Mouse (Mus musculus): ENCODE results near the gene Zfp36l2. TPM values are rescaled to one million over a fixed set of nuclear protein-coding genes. Genes with fewer than 3 reads are reported as not detected.

Zfp36l2 gene
- polyA plus RNA-seq, 1 experiment from 2014 or later: 29.6 TPM

DNA sequence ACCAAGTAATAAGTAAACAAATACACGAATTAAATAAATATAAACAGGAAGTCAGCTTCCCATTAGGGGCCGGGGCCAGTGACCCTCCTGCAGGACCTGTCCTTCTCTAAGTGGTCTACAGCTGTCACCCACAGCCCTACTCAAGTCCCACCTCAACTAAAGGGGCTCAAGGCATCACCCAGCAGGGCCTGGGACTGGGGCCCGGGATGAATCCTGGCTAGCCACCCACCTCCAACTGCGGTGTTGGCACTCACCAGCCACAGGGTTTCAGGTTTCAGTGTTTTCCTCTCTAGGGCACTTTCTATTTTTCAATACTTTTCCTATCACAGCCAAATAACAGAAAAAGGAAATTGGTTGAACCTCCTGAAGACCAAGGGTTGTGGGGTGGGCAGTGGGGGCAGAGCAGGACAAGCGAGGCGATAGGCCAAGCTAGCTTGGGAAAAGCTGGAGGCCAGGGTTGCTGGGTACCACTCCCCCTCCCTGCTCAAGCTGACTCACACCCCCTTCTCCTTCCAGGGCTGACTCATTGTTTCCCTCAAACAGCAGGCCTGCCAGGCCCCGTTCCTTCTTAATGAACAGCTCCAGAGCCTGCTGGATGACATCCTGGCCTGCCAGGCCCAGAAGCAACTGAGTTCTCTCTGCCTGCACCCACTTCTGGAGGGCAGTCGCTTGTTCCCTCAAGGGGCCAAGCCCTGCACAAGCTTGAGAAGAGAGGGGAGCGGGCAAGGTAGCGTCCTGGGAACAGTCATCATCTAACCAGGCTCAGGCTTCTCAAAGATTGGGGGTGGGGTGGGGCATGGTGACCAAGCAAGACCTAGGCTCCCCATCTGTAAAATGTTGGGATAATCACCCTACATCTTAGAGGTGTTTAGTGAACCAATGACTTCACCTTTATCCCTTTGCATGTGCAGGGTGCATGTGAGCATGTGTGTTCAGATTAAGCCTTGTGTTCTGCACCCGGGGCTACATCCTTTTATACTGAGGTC is 39.0 kb downstream of the Zfp36l2 start:
- no peaks in the 10 kb centered on the region for H3K27me3 ChIP-seq (replicated peaks; ENCODE audit: control insufficient read depth, insufficient read depth, low read length)
- no peak overlapping the region for H3K27ac ChIP-seq (ENCODE audit: low read depth, low read length)
- WGBS: 29% methylated on average over 11 of the region's 11 CpGs
- peak; percentile 21; the same call in 1 of the 2 replicates for ATAC-seq
- 0 out of 2 replicates have a peak, but pooled peaks have one; percentile 5 for TF ChIP-seq CTCF (IDR thresholded peaks at IDR 0.05; ENCODE audit: low read depth)
- H3K4me2 ChIP-seq (replicated peaks; ENCODE audit: low read depth): no peak overlapping the region
- no peaks in the 10 kb centered on the region; the same call in 1 of the 2 replicates for H3K36me3 ChIP-seq (ENCODE audit: control insufficient read depth, insufficient read depth)
- no peak overlapping the region for H3K4me3 ChIP-seq (ENCODE audit: low read depth, low read length)
- H3K9ac ChIP-seq (ENCODE audit: low read depth, low read length): no peak overlapping the region
- H3K9me3 ChIP-seq (ENCODE audit: control insufficient read depth): no peaks in the 10 kb centered on the region
- peaks cover 37% of the 10 kb centered on the region for H3K4me1 ChIP-seq (replicated peaks; ENCODE audit: control insufficient read depth, insufficient read depth, low read length)

DNA sequence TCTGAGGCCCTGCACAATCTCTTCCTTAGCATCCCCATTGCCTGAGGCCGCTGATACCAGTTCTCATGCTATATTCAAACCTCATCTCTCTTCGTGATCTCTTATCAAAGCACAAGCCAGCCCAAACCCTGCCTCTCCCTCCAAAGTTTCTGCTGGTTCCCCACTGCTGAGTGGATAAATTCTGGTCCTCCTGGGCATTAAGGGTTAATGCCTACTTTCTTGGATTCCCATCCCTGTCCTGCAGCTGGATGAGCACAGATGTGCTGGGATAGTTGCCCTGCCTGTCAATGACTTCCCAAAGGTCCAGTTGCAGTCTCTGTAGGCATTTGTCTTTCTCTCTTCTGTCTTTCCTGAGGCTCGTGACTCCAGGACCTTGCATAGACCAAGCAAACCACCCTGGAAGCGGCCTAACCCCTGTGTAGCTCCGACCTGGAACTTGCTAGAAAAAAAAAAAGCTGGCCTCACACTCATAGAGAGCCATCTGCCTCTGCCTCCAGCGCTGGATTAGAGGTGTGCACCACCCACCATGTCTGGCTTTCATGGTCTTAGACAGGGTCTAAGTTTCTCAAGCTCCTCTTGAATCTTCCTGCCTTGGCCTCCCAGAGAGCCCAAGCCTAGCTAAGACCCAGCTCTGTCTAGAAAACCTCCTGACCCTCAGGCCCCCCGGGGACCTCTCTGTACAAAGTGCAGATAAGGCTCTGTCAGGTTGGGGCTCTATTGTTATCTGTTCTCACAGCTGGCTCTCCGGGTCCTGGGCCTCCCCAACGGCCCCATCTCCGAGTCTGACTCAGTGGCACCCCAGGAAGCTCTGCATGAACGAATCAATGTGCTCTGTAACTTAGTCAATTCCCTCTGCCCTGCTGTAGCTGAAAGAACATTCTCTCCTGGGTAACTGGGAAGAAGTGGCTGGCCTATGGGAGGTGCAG is 40.3 kb downstream of the Zfp36l2 start:
- Histone ChIP-seq H3K27me3 (replicated peaks; ENCODE audit: control insufficient read depth, insufficient read depth, low read length) (no peaks in the 10 kb centered on the region), H3K9ac (ENCODE audit: low read depth, low read length) (no peak overlapping the region), H3K36me3 (ENCODE audit: control insufficient read depth, insufficient read depth) (no peaks in the 10 kb centered on the region), H3K4me1 (replicated peaks; ENCODE audit: control insufficient read depth, insufficient read depth, low read length) (peaks cover 30% of the 10 kb centered on the region), H3K4me3 (ENCODE audit: low read depth, low read length) (no peak overlapping the region), H3K27ac (ENCODE audit: low read depth, low read length) (peak overlapping the region; percentile 69), H3K4me2 (replicated peaks; ENCODE audit: low read depth) (no peak overlapping the region), H3K9me3 (ENCODE audit: control insufficient read depth) (no peaks in the 10 kb centered on the region)
- 47% methylated on average over 11 of the region's 11 CpGs for WGBS
- no peak for ATAC-seq
- no peak for TF ChIP-seq CTCF (IDR thresholded peaks at IDR 0.05; ENCODE audit: low read depth)

DNA sequence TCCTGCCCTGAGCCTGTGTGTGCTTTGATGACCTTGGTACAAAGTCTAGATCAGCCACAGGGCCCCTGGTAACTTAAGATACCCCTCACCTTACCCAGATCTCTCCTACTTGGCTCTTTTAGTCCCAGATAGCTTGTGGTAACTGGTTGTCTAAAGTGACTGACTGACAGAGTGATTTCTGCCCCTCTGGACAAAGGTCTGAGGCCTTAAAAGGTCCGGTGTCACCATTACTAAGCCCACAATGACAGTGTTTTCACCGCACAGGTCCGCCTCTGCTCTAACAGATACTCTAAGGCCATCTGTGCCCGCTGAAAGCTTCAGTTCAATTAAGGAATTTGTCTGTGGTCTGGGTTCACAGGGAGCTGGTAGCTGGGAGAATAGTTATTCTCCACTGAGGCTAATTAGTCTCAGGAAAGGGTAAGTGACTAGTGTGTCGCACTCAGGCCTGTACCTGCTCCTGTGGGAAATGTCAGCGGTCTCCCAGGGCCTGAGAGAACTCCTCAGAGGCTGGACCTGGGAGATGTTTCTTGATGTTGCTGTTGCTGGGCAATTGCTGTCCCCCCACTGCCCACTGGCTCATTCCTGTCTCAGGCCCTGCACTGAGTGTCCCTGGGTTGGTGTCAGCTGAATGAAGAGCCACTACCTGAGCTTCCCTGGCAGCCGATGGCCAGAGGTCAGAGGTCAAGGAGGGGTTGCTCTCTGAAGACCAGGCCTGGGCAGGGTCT is 41.1 kb downstream of the Zfp36l2 start:
- no peak overlapping the region for H3K9ac ChIP-seq (ENCODE audit: low read depth, low read length)
- H3K27ac ChIP-seq (ENCODE audit: low read depth, low read length): peak overlapping the region; percentile 69
- TF ChIP-seq CTCF (IDR thresholded peaks at IDR 0.05; ENCODE audit: low read depth): no peak
- no peaks in the 10 kb centered on the region for H3K36me3 ChIP-seq (ENCODE audit: control insufficient read depth, insufficient read depth)
- no peak for ATAC-seq
- 45% methylated on average over 7 of the region's 7 CpGs for WGBS
- H3K4me1 ChIP-seq (replicated peaks; ENCODE audit: control insufficient read depth, insufficient read depth, low read length): peaks cover 27% of the 10 kb centered on the region
- H3K27me3 ChIP-seq (replicated peaks; ENCODE audit: control insufficient read depth, insufficient read depth, low read length): no peaks in the 10 kb centered on the region
- no peak overlapping the region for H3K4me2 ChIP-seq (replicated peaks; ENCODE audit: low read depth)
- H3K4me3 ChIP-seq (ENCODE audit: low read depth, low read length): no peak overlapping the region
- no peaks in the 10 kb centered on the region for H3K9me3 ChIP-seq (ENCODE audit: control insufficient read depth)

DNA sequence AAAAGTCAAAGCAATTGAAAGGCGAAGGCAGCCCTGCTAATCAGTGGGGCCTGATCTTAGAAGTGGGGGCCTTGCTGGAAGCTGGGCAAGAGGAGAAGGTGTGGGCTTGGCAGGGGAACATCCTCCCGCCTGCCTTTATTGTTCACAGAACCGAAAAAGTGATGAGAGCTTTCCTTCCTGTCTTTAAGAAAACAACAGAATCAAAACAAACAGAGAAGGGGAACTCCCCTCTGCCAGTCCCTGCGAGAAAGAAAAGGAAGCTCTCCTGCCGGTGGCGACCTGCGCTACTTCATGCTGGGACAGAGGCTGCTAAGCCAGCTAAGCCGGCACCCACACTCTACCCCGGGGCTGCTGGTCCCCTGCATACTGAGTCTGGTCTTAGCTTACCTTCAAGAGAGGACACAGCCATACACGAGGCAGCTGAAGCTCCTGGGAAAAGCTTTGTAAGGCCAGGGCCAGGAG is 41.9 kb downstream of the Zfp36l2 start:
- WGBS: 19% methylated on average over 10 of the region's 10 CpGs
- ATAC-seq: no peak
- peaks cover 33% of the 10 kb centered on the region for H3K4me1 ChIP-seq (replicated peaks; ENCODE audit: control insufficient read depth, insufficient read depth, low read length)
- peak overlapping the region; percentile 69 for H3K27ac ChIP-seq (ENCODE audit: low read depth, low read length)
- H3K4me2 ChIP-seq (replicated peaks; ENCODE audit: low read depth): no peak overlapping the region
- H3K4me3 ChIP-seq (ENCODE audit: low read depth, low read length): no peak overlapping the region
- TF ChIP-seq CTCF (IDR thresholded peaks at IDR 0.05; ENCODE audit: low read depth): no peak
- H3K9ac ChIP-seq (ENCODE audit: low read depth, low read length): peak overlapping the region; percentile 26; the same call in 1 of the 2 replicates
- no peaks in the 10 kb centered on the region for H3K9me3 ChIP-seq (ENCODE audit: control insufficient read depth)
- H3K36me3 ChIP-seq (ENCODE audit: control insufficient read depth, insufficient read depth): no peaks in the 10 kb centered on the region
- no peaks in the 10 kb centered on the region for H3K27me3 ChIP-seq (replicated peaks; ENCODE audit: control insufficient read depth, insufficient read depth, low read length)

DNA sequence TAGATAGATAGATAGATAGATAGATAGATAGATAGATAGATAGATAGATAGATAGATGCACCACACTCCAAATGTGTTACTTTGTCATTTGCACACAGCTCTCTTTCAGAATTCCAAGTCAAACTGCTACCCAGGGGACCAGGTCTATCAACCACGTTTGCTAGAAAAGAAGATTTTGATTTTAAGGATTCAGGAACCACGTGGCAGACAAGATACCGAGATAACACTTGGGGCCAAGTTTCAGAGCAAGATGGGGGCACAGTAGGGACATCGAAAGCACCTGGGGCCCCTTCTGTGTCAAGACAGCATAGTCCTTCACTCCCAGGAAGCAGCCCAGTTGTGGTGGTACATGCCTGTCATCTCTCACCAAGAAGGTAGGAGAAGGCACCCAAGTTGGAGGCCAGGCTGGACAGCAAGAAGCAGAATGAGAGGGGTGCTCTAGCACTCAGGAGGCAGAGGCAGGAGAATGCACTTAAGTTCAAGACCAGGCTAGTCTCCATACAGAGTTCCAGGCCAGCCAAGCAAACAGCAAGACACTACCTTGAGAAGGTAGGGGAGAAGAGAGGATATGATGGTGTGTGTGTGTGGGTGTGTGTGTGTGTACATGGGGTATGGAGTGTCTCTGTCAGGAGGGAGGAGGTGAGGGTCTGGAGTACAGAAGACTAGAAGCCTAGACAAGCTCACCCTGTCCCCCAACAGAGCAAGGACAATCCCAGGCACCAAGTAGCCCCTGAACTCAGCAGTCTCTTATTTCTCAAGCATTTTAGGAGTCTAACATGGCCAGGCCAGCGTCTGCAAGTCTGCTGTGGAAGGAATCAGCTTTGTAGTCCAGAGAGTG is 42.8 kb downstream of the Zfp36l2 start:
- no peak for TF ChIP-seq CTCF (IDR thresholded peaks at IDR 0.05; ENCODE audit: low read depth)
- Histone ChIP-seq H3K4me3 (ENCODE audit: low read depth, low read length) (no peak overlapping the region), H3K9me3 (ENCODE audit: control insufficient read depth) (no peaks in the 10 kb centered on the region), H3K4me2 (replicated peaks; ENCODE audit: low read depth) (no peak overlapping the region), H3K27ac (ENCODE audit: low read depth, low read length) (no peak overlapping the region), H3K36me3 (ENCODE audit: control insufficient read depth, insufficient read depth) (no peaks in the 10 kb centered on the region), H3K9ac (ENCODE audit: low read depth, low read length) (no peak overlapping the region), H3K27me3 (replicated peaks; ENCODE audit: control insufficient read depth, insufficient read depth, low read length) (no peaks in the 10 kb centered on the region), H3K4me1 (replicated peaks; ENCODE audit: control insufficient read depth, insufficient read depth, low read length) (peaks cover 39% of the 10 kb centered on the region)
- 71% methylated on average over 5 of the region's 5 CpGs for WGBS
- ATAC-seq: no peak

All from intestine, postnatal 0 days (tissue).